Mouse (Mus musculus) cerebellum, postnatal 14 days (tissue): ENCODE results near the gene Trmo.

Source experiments
- DNase-seq, 2 experiments: peaks; one replicate each; pipeline ENCODE4 v3.0.0; 2021; ENCODE audit warnings: mixed read lengths in 2 of 2

Trmo gene

DNA sequence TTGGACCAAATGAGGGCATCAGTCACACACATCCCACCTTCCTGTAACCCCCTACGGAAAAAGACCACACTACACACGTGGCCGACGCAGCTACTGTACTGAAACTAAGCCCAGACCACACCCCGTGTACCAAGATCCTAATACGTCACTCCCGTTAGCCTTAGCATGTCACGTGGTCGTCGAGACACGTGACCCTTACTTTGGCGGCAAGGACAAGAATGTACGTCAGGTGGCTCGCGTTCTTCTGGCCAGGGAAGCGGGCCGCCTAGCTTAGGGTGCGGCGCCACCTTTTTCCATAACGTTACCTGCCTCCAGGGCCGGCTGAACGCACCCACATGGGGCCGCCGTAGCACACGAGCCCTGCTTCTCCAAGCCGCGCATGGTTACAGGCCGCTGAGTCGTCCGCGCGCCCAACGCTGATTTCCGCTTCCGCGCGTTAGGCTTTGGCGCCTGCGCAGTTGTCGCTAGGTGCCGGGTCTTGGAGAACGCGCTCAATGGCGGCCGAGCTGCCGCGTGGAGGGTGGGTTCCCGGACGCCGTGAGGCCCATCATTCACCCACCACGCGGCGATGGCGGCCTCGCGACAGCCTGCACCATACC lies at the start of gene Trmo:
TSS of gene Trmo (minus strand) at position 425 of the 599 bp plus-strand sequence.
- DNase-seq = peak; percentile 97

- no peak for DNase-seq
Observed at GRCm38 (mm10) chr4:46432339-46433036, 43.3 kb upstream of the Trmo start.

DNA sequence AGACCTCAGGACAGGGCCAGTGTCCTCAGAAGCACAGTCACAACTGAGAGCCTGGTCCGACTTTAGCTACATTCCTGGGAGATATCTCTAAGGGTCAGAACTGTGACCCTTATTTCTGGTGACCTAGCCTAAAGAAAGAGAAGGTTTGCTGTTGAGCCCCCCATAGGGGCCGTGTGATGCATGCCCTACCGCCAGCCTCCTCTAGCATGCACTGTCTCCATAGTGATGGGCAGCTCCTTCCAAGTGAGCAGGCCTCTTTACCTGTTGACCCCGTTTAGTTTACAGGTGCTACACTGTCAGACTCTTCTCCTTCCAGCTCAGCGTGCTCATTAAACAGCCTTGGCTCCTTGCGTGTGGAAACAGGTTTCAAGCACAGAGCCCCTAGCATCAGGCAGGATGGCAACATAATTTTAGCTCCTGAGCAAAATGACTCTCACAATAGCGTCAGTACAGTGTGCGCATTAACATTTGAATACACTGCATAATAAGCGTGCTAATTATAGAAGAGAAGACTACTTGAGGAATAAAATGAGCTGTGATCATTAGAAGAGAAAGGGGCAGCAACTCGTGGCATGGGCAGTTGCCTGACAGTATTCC lies 39.8 kb upstream of the Trmo start:
- peak in 1 of 2 experiments; percentile 8 for DNase-seq

DNA sequence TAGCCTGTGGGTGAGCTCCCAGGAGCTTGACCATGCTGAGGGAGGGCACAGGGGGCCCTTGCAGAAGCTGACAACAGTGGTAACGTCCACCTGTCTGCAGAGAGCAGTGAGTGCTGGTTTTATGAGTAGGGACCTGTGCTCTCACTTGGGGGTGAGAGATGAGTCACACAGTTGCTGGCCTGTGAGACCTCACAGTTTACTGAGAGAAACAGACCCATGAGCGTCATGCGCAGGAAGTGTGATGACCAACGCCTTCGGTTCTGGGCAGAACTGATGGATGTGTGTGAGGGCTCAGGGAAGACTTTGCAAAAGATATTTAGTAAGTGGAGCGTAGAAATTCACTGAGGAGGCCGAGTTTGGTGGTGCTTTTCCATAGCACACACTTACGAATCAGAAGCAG lies 33.4 kb upstream of the Trmo start:
- DNase-seq = no peak

DNA sequence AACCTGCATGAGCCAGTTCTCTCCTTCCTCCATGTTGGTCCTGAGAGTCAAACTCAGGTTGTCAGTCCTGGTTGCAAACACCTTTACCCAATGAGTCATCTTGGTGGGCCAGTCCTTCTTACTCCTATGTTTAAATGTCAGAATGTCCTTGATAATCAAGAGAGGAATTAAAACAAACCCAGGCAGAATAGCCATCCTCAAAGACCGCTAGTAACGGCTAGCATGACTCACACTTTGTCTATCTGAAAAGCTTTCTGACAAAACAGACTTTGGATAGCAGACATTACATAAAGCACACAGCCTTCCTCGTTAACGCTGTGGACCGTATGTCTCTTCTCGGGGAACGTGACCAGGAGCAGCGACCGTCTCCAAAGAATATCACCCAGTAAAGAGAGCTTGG lies 29.6 kb upstream of the Trmo start:
- no peak for DNase-seq

GRCm38 (mm10) chr4:46417491-46417890 lies 28.3 kb upstream of the Trmo start:
- DNase-seq = peak; percentile 12 to 38

DNA sequence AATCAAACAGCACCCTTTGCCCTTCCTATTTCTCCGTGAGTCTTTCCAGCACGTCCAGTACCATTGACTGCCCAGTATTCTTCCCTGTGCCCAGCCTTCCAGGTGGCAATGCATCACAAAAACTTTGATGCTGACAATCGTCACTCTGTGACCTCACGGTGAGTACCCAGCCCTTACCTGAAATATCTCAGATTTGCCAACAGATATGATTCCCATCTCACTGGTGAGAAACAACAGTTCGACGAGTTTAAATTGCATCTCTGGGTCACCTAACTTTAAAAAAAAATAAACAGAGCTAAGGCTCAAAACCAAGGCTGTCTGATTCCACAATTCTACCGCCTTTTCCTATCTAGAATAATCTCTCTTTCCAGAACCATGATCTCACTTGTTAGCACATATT lies 24.2 kb upstream of the Trmo start, which contains the start of gene Hemgn:
TSS of gene Hemgn (minus strand) at position 101 of the 400 bp plus-strand sequence.
- no peak for DNase-seq

DNA sequence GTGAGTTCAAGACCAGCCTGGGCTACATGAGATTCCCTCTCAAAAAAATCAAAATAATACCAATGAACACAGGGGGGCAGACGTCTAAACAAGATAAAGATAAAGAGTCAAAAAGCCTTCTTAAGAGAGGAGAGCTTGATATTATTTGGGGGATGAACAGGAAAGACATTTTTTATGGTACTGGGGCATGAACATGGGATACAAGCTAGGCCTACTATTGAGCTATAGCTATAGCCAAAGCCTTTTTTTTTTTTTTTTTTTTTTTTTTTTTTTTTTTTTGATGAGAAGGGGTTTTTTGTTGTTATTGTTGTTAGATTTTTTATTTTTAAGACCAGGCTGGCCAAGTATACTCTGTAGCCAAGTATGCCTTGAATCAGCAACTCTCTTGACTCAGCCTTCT lies 22.9 kb upstream of the Trmo start:
- DNase-seq = no peak

DNA sequence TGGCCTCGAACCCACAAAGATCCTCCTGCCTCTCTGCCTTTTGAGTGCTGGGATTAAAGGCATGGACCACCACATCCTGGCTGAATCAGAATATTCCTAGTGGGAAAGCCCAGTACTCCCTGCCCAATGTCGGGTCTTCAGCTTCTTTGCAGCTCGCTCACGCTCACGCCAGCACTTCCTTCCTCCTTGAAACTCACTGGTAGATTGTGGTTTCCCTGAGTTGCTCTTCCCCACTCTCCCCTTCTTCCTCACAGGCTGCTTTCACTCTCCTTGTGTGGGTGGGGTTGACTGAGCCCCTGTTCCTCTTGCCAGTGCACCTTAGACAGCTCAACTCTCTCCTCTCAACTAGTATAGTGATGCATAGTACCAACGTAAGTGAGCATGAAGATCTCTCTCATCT lies 22.3 kb upstream of the Trmo start:
- no peak for DNase-seq

- no peak for DNase-seq
Observed at GRCm38 (mm10) chr4:46410677-46411076, 21.4 kb upstream of the Trmo start.

GRCm38 (mm10) chr4:46406966-46407703 lies 17.9 kb upstream of the Trmo start:
- no peak for DNase-seq

DNA sequence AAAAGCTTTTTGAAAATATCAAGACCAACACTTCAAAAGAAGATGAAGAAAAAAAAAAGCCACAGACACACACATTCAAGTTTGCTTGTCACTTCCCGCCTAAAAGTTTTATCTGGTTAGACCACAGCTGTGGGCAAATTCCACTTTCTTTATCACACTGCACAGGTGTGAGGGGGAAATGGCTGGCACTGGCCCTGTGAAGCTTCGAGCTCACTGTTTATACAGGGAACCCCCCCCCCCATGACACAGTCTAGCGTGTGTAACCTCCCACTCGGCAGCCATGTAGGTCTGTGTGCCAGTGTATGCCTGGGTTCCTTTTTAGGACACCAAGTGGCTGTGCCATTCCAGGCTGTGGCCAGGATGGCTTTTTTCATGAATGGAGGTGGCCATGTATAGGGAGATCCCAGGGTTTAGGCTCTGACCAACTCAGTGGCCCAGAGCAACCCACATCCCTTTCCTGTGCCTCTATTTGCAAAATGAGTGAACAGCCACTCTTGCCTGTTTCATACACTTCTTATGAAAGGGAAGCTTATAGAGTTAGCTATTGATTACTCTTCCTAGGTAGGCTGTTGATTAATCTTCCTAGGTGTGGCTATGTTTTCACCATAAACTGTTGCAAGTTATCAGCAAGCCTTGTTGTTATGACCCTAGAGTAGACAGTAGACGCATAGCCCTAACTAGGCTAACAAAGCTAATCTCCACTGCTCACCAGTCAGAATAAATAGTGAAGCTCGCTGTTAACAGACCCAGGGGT lies 15.0 kb upstream of the Trmo start:
- DNase-seq = no peak

DNA sequence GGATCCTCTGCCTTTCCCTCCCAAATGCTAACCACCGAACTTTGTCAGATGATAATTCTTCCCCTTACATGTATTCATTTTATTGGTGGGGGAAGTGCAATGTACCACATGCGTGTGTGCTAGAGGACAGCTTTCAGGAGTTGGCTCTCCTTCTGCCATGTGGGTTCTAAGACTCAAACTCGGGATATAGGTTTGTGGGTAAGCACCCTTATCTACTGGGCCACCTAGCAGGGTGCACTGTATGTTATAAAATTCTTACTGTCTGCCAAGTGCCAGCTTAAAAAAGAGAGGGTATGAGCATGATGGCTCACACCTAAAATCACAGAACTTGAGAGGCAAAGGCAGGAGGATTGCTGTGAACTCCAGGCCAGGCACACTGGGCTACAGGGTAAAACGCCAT lies 9.6 kb upstream of the Trmo start:
- DNase-seq = no peak

- DNase-seq = no peak
Observed at GRCm38 (mm10) chr4:46395736-46396135, 6.5 kb upstream of the Trmo start.

GRCm38 (mm10) chr4:46394388-46394787 lies 5.2 kb upstream of the Trmo start:
- DNase-seq = no peak

DNA sequence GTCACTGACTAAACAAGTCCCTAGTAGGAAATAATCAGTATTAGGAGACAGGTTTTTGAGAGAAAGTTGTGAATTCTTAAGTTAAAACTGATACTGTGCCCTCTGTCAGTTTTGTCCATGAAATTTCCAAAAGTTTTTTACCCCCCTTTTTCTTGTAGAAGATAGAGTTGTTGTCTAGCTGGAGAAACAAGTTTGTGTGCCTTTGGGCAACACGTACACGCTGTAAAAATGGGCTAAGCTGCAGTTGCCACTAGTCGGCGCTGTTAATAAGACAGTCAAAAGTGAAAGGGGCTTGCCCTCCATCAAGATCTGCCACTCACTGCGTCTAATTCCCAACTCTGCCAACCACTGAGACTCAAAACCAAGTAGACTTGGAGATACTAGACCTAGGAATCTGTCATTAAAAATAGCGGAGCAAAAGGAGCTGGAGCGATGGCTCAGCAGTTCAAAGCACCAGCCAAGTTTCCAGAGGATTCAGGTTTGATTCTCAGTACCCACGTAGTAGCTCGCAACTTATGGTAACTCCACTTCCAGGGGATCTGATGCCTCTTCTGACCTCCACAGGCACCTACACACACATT lies 1.2 kb upstream of the Trmo start:
- DNase-seq = peak; percentile 87 to 90

- peak in 1 of 2 experiments; percentile 56 for DNase-seq
Observed at GRCm38 (mm10) chr4:46389612-46390341, 540 bp upstream of the Trmo start.

DNA sequence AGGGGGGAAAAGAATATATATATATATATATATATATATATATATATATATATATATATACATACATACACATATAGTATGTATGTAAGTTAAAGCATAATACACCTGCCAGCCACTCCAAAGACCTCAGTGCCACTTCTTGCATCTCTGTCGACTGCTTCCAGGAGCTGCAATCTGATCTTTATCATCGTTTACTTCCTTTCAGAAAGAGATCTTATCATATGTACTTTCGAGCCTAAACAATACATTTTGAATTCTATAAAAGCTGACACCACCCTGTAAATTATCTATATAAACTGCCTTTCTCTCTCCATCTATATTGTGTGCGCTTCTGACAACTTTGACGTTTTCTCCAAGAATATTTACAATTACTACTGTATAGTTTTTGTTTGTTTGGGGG lies 681 bp downstream of the Trmo start:
- DNase-seq = no peak

DNA sequence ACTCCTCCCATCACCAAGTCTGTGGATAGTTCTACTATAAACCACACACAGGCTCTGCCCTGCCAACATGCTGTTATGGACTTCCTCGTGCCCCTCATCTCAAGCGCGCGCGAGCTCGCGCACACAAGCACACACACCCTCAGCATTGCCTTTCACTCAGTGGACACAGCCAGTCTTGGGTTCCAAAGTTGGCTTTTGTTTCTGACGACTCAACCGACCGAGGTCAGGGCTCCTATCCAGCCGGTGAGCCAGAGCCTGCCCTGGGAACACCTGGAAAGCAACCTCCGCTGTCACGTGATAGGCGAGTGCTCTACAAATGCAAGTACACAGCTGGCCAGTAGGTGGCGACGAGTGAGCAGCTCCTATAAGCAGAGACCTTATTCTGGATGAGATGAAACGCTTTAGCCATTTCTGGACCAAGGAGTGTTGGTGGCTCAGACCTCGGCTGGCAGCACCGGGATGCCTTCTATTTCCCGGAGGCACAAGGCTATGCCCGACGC lies 14.3 kb downstream of the Trmo start:
- DNase-seq = peak; percentile 90 to 93

DNA sequence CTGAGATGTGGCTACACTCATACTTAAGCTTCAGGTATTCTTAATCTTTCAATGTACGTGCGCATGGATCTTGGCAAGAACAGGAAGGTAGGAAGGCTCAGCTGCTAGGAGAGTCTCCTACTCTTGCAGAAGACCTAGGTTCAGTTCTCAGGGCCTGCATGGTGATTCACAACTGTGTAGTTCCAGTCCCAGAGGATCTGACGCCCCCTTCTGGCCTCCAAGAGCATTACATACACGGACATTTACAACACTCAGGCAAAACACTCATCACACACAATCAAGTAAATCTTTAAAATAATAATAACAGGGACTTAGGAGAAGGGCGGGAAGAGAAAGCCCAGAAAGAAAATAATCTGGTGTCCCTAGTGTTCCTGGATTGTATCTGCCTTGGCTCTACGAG lies 14.8 kb downstream of the Trmo start:
- DNase-seq = peak; percentile 52 to 67

- DNase-seq = peak; percentile 87 to 92
Observed at GRCm38 (mm10) chr4:46371030-46371429, 18.2 kb downstream of the Trmo start.
